Comparison of ENCODE assay signal across 8 mouse cellular contexts in genomic region chr16:36884881-36885280, GRCm38 (mm10). TPM values are rescaled to one million over a fixed set of nuclear protein-coding genes. Genes with fewer than 3 reads are reported as not detected.
DNase-seq lines count a peak whose midpoint lies in the region; ATAC-seq lines count a peak whose summit lies in the region.

No protein-coding gene starts in this region.

- H3K36me3 ChIP-seq in forebrain, embryonic 14.5 days (ENCODE audit: control insufficient read depth, insufficient read depth, low read length) = peaks cover 34% of the 10 kb centered on the region
- H3K36me3 ChIP-seq in forebrain, embryonic 11.5 days (ENCODE audit: control insufficient read depth, insufficient read depth, low read length) = no peaks in the 10 kb centered on the region; the same call in 1 of the 2 replicates
- peaks cover 22% of the 10 kb centered on the region for H3K36me3 ChIP-seq in midbrain, embryonic 14.5 days (ENCODE audit: control insufficient read depth, insufficient read depth, low read length)
- H3K36me3 ChIP-seq in midbrain, embryonic 15.5 days (replicated peaks) = peaks cover 18% of the 10 kb centered on the region
- no peaks in the 10 kb centered on the region for H3K36me3 ChIP-seq in embryonic facial prominence, embryonic 11.5 days (replicated peaks; ENCODE audit: control insufficient read depth, insufficient read depth, low read depth, low read length)

- WGBS in forebrain, embryonic 14.5 days = 80% methylated on average over 4 of the region's 4 CpGs
- WGBS in forebrain, embryonic 11.5 days = 77% methylated on average over 4 of the region's 4 CpGs
- 86% methylated on average over 4 of the region's 4 CpGs for WGBS in midbrain, embryonic 14.5 days
- 80% methylated on average over 4 of the region's 4 CpGs for WGBS in midbrain, embryonic 15.5 days
- WGBS in embryonic facial prominence, embryonic 11.5 days = 88% methylated on average over 4 of the region's 4 CpGs

- no peak overlapping the region for H3K27ac ChIP-seq in forebrain, embryonic 14.5 days (ENCODE audit: low read depth, low read length)
- H3K27ac ChIP-seq in forebrain, embryonic 11.5 days (ENCODE audit: low read depth, low read length) = no peak overlapping the region
- no peak overlapping the region for H3K27ac ChIP-seq in midbrain, embryonic 14.5 days (replicated peaks; ENCODE audit: low read depth, low read length)
- H3K27ac ChIP-seq in midbrain, embryonic 15.5 days = no peak overlapping the region
- H3K27ac ChIP-seq in embryonic facial prominence, embryonic 11.5 days (replicated peaks; ENCODE audit: low read depth, low read length) = no peak overlapping the region

- H3K27me3 ChIP-seq in forebrain, embryonic 14.5 days (replicated peaks; ENCODE audit: control insufficient read depth, insufficient read depth, low read length) = no peaks in the 10 kb centered on the region
- H3K27me3 ChIP-seq in forebrain, embryonic 11.5 days (ENCODE audit: control insufficient read depth, insufficient read depth, low read length) = no peaks in the 10 kb centered on the region
- no peaks in the 10 kb centered on the region for H3K27me3 ChIP-seq in midbrain, embryonic 14.5 days (ENCODE audit: control insufficient read depth, insufficient read depth, low read length)
- H3K27me3 ChIP-seq in midbrain, embryonic 15.5 days (replicated peaks) = no peaks in the 10 kb centered on the region
- no peaks in the 10 kb centered on the region for H3K27me3 ChIP-seq in embryonic facial prominence, embryonic 11.5 days (ENCODE audit: control insufficient read depth, insufficient read depth, low read length)

- H3K9me3 ChIP-seq in forebrain, embryonic 14.5 days (replicated peaks; ENCODE audit: control insufficient read depth, low read length) = no peaks in the 10 kb centered on the region
- H3K9me3 ChIP-seq in forebrain, embryonic 11.5 days (ENCODE audit: control insufficient read depth, low read length) = no peaks in the 10 kb centered on the region
- no peaks in the 10 kb centered on the region for H3K9me3 ChIP-seq in midbrain, embryonic 14.5 days (ENCODE audit: control insufficient read depth, low read length)
- H3K9me3 ChIP-seq in midbrain, embryonic 15.5 days = no peaks in the 10 kb centered on the region
- H3K9me3 ChIP-seq in embryonic facial prominence, embryonic 11.5 days (replicated peaks; ENCODE audit: control insufficient read depth, low read length) = no peaks in the 10 kb centered on the region

- ATAC-seq in forebrain, embryonic 14.5 days = no peak
- ATAC-seq in forebrain, embryonic 11.5 days (replicated peaks; ENCODE audit: low FRiP score) = no peak
- no peak for ATAC-seq in midbrain, embryonic 14.5 days (ENCODE audit: low FRiP score, low TSS enrichment)
- ATAC-seq in midbrain, embryonic 15.5 days (replicated peaks) = no peak
- no peak for ATAC-seq in embryonic facial prominence, embryonic 11.5 days (replicated peaks; ENCODE audit: insufficient number of reproducible peaks, low FRiP score, low TSS enrichment, low read depth)
- peak; percentile 89 for ATAC-seq in megakaryocyte-erythroid progenitor cell, adult 5-6 weeks (replicated peaks; ENCODE audit: low FRiP score, low TSS enrichment, poor library complexity, severe bottlenecking)

- no peak overlapping the region for H3K9ac ChIP-seq in forebrain, embryonic 14.5 days (ENCODE audit: low read length)
- no peak overlapping the region for H3K9ac ChIP-seq in forebrain, embryonic 11.5 days (ENCODE audit: low read length)
- H3K9ac ChIP-seq in midbrain, embryonic 14.5 days (replicated peaks; ENCODE audit: low read length) = no peak overlapping the region
- H3K9ac ChIP-seq in midbrain, embryonic 15.5 days = no peak overlapping the region
- H3K9ac ChIP-seq in embryonic facial prominence, embryonic 11.5 days (replicated peaks; ENCODE audit: low read length) = no peak overlapping the region

- peaks cover 4% of the 10 kb centered on the region for H3K4me1 ChIP-seq in forebrain, embryonic 14.5 days (ENCODE audit: control insufficient read depth, insufficient read depth, low read length)
- no peaks in the 10 kb centered on the region for H3K4me1 ChIP-seq in forebrain, embryonic 11.5 days (replicated peaks; ENCODE audit: control insufficient read depth, insufficient read depth, low read length)
- H3K4me1 ChIP-seq in midbrain, embryonic 14.5 days (ENCODE audit: control insufficient read depth, insufficient read depth, low read length) = peaks cover 9% of the 10 kb centered on the region; the same call in 1 of the 2 replicates
- no peaks in the 10 kb centered on the region for H3K4me1 ChIP-seq in midbrain, embryonic 15.5 days
- no peaks in the 10 kb centered on the region for H3K4me1 ChIP-seq in embryonic facial prominence, embryonic 11.5 days (ENCODE audit: control insufficient read depth, insufficient read depth, low read length)

- no peak overlapping the region for H3K4me2 ChIP-seq in forebrain, embryonic 14.5 days (ENCODE audit: low read length)
- H3K4me2 ChIP-seq in forebrain, embryonic 11.5 days (ENCODE audit: low read depth, low read length, severe bottlenecking) = no peak overlapping the region
- H3K4me2 ChIP-seq in midbrain, embryonic 14.5 days (ENCODE audit: low read length) = no peak overlapping the region
- H3K4me2 ChIP-seq in midbrain, embryonic 15.5 days = no peak overlapping the region
- no peak overlapping the region for H3K4me2 ChIP-seq in embryonic facial prominence, embryonic 11.5 days (ENCODE audit: low read depth, low read length)

- H3K4me3 ChIP-seq in forebrain, embryonic 14.5 days (ENCODE audit: low read depth, low read length) = no peak overlapping the region
- H3K4me3 ChIP-seq in forebrain, embryonic 11.5 days (ENCODE audit: low read depth, low read length) = no peak overlapping the region
- H3K4me3 ChIP-seq in midbrain, embryonic 14.5 days (replicated peaks; ENCODE audit: low read depth, low read length) = no peak overlapping the region
- H3K4me3 ChIP-seq in midbrain, embryonic 15.5 days = no peak overlapping the region
- no peak overlapping the region for H3K4me3 ChIP-seq in embryonic facial prominence, embryonic 11.5 days (ENCODE audit: low read depth, low read length)

- DNase-seq in forebrain, embryonic 14.5 days (ENCODE audit: low spot score) = peak; percentile 31
- DNase-seq in forebrain, embryonic 11.5 days (ENCODE audit: low spot score) = no peak
- peak; percentile 23 for DNase-seq in midbrain, embryonic 14.5 days
- DNase-seq in embryonic facial prominence, embryonic 11.5 days (ENCODE audit: low spot score) = peak; percentile 32
- no peak for DNase-seq in urinary bladder, postnatal 36 days (ENCODE audit: low spot score in 2 of 2)
- no peak for DNase-seq in layer of hippocampus, adult 8-10 months (ENCODE audit: low spot score in 2 of 2)

RNA-seq across cellular contexts. Expression of gene Golgb1, which starts 9.9 kb away (rescaled TPM):
- polyA plus RNA-seq in forebrain, embryonic 14.5 days (2014; fragmentation: Nextera tagmentation; extraction: Ambion mirVana) = 69.9 and 75.8 TPM in 2 replicates
- 74.2 and 78.2 TPM in 2 replicates for polyA plus RNA-seq in forebrain, embryonic 11.5 days (2014; fragmentation: Nextera tagmentation; extraction: Ambion mirVana)
- 88.6 and 92.5 TPM in 2 replicates for polyA plus RNA-seq in midbrain, embryonic 14.5 days (2014; fragmentation: Nextera tagmentation; extraction: Ambion mirVana)
- polyA plus RNA-seq in midbrain, embryonic 15.5 days (2015; fragmentation: Nextera tagmentation; extraction: Ambion mirVana) = 79.4 and 84.8 TPM in 2 replicates
- 70.7 and 77.8 TPM in 2 replicates for polyA plus RNA-seq in embryonic facial prominence, embryonic 11.5 days (2014; fragmentation: Nextera tagmentation; extraction: Ambion mirVana)
- total RNA-seq in megakaryocyte-erythroid progenitor cell, adult 5-6 weeks (2014; fragmentation: Nextera tagmentation) = 16.7 and 30.8 TPM in 2 replicates
- 32.3 and 32.9 TPM in 2 replicates for total RNA-seq in megakaryocyte-erythroid progenitor cell, adult 5-6 weeks (2017)
- total RNA-seq in layer of hippocampus, adult 8-10 months (2022) = 10 to 100 TPM; 70.1 to 80.3 (median 74.5) TPM

RNA-seq across cellular contexts. Expression of gene Eaf2, which starts 10.1 kb away (rescaled TPM):
- polyA plus RNA-seq in forebrain, embryonic 14.5 days (2014; fragmentation: Nextera tagmentation; extraction: Ambion mirVana) = 0.57 and 0.61 TPM in 2 replicates
- polyA plus RNA-seq in forebrain, embryonic 11.5 days (2014; fragmentation: Nextera tagmentation; extraction: Ambion mirVana) = 0.99 and 1.4 TPM in 2 replicates
- polyA plus RNA-seq in midbrain, embryonic 14.5 days (2014; fragmentation: Nextera tagmentation; extraction: Ambion mirVana) = 0.38 and 0.45 TPM in 2 replicates
- 0.43 and 0.45 TPM in 2 replicates for polyA plus RNA-seq in midbrain, embryonic 15.5 days (2015; fragmentation: Nextera tagmentation; extraction: Ambion mirVana)
- polyA plus RNA-seq in embryonic facial prominence, embryonic 11.5 days (2014; fragmentation: Nextera tagmentation; extraction: Ambion mirVana) = 1.7 and 1.8 TPM in 2 replicates
- total RNA-seq in megakaryocyte-erythroid progenitor cell, adult 5-6 weeks (2014; fragmentation: Nextera tagmentation) = 0.17 TPM in 1 of 2 replicates, not detected in the other
- 4.3 TPM in 1 of 2 replicates, not detected in the other for total RNA-seq in megakaryocyte-erythroid progenitor cell, adult 5-6 weeks (2017)
- 1 to 10 TPM; 1.8 to 3.0 (median 2.2) TPM for total RNA-seq in layer of hippocampus, adult 8-10 months (2022)

RNA-seq across cellular contexts. Expression of gene Hcls1, which starts 49.9 kb away (rescaled TPM):
- polyA plus RNA-seq in forebrain, embryonic 14.5 days (2014; fragmentation: Nextera tagmentation; extraction: Ambion mirVana) = 1.2 and 1.4 TPM in 2 replicates
- polyA plus RNA-seq in forebrain, embryonic 11.5 days (2014; fragmentation: Nextera tagmentation; extraction: Ambion mirVana) = 0.88 and 1.0 TPM in 2 replicates
- polyA plus RNA-seq in midbrain, embryonic 14.5 days (2014; fragmentation: Nextera tagmentation; extraction: Ambion mirVana) = 0.84 and 1.3 TPM in 2 replicates
- 2.1 and 2.5 TPM in 2 replicates for polyA plus RNA-seq in midbrain, embryonic 15.5 days (2015; fragmentation: Nextera tagmentation; extraction: Ambion mirVana)
- polyA plus RNA-seq in embryonic facial prominence, embryonic 11.5 days (2014; fragmentation: Nextera tagmentation; extraction: Ambion mirVana) = 1.4 TPM in 2 replicates
- 31.7 and 39.9 TPM in 2 replicates for total RNA-seq in megakaryocyte-erythroid progenitor cell, adult 5-6 weeks (2014; fragmentation: Nextera tagmentation)
- total RNA-seq in megakaryocyte-erythroid progenitor cell, adult 5-6 weeks (2017) = 66.9 and 104 TPM in 2 replicates
- 10 to 100 TPM in 2 of 4 experiments, 1 to 10 TPM in 2; 3.7 to 22.8 (median 12.1) TPM for total RNA-seq in layer of hippocampus, adult 8-10 months (2022)

RNA-seq across cellular contexts. Expression of gene Iqcb1, which starts 56.7 kb away (rescaled TPM):
- 53.4 and 54.7 TPM in 2 replicates for polyA plus RNA-seq in forebrain, embryonic 14.5 days (2014; fragmentation: Nextera tagmentation; extraction: Ambion mirVana)
- polyA plus RNA-seq in forebrain, embryonic 11.5 days (2014; fragmentation: Nextera tagmentation; extraction: Ambion mirVana) = 68.0 and 72.7 TPM in 2 replicates
- polyA plus RNA-seq in midbrain, embryonic 14.5 days (2014; fragmentation: Nextera tagmentation; extraction: Ambion mirVana) = 61.6 and 65.5 TPM in 2 replicates
- 61.8 and 66.4 TPM in 2 replicates for polyA plus RNA-seq in midbrain, embryonic 15.5 days (2015; fragmentation: Nextera tagmentation; extraction: Ambion mirVana)
- 85.4 and 85.5 TPM in 2 replicates for polyA plus RNA-seq in embryonic facial prominence, embryonic 11.5 days (2014; fragmentation: Nextera tagmentation; extraction: Ambion mirVana)
- 4.6 and 19.2 TPM in 2 replicates for total RNA-seq in megakaryocyte-erythroid progenitor cell, adult 5-6 weeks (2014; fragmentation: Nextera tagmentation)
- total RNA-seq in megakaryocyte-erythroid progenitor cell, adult 5-6 weeks (2017) = 14.6 and 25.7 TPM in 2 replicates
- 10 to 100 TPM; 50.2 to 55.2 (median 53.1) TPM for total RNA-seq in layer of hippocampus, adult 8-10 months (2022)

Comparison
In these comparisons a context has a peak if more than half of its experiments do, and no peak if none do; other contexts are left out.
1. DNase-seq: peak in forebrain, embryonic 14.5 days (single experiment), midbrain, embryonic 14.5 days (single experiment) and embryonic facial prominence, embryonic 11.5 days (single experiment); none in forebrain, embryonic 11.5 days (single experiment), urinary bladder, postnatal 36 days (0 of 2) and layer of hippocampus, adult 8-10 months (0 of 2).